Mouse (Mus musculus) liver, adult 2 months (tissue): ENCODE measurements around the gene Dgat2. TPM values are rescaled to one million over a fixed set of nuclear protein-coding genes. Genes with fewer than 3 reads are reported as not detected.

Experiments used
- DNase-seq: peaks from one replicate; pipeline ENCODE4 v3.0.0-alpha.2; 2011; ENCODE audit warnings: low read depth, low spot score; ENCODE audit errors: extremely low read depth
- H3K27ac ChIP-seq: fragments of 200-500 bp; replicated peaks from 2 replicates; pipeline ENCODE4 v1.5.1; 2012; ENCODE audit warnings: low read depth, mild to moderate bottlenecking, control low read depth, inconsistent platforms, low read length; ENCODE audit not compliant: insufficient read depth
- H3K27me3 ChIP-seq: fragments of 200-500 bp; 2 replicates; pipeline ENCODE4 v1.6.1; 2012; ENCODE audit warnings: mild to moderate bottlenecking, moderate library complexity, low read length, inconsistent platforms; ENCODE audit not compliant: control insufficient read depth, insufficient read depth
- H3K36me3 ChIP-seq: fragments of 200-500 bp; 2 replicates; pipeline ENCODE4 v1.6.1; 2012; ENCODE audit warnings: low read length, inconsistent platforms; ENCODE audit not compliant: control insufficient read depth, insufficient read depth
- H3K4me1 ChIP-seq: fragments of 200-500 bp; 2 replicates; pipeline ENCODE4 v1.6.1; 2011; ENCODE audit warnings: low read length; ENCODE audit not compliant: control insufficient read depth, insufficient read depth
- H3K4me3 ChIP-seq: fragments of 200-500 bp; 2 replicates; pipeline ENCODE4 v1.5.1; 2011; ENCODE audit warnings: low read depth, mild to moderate bottlenecking, control low read depth, low read length, moderate library complexity; ENCODE audit not compliant: insufficient read depth
- H3K79me2 ChIP-seq: fragments of 200-500 bp; 2 replicates; pipeline ENCODE4 v1.6.1; 2012; ENCODE audit warnings: inconsistent platforms, mild to moderate bottlenecking, low read length, moderate library complexity; ENCODE audit not compliant: control insufficient read depth, insufficient read depth
- H3K9ac ChIP-seq: fragments of 200-500 bp; 2 replicates; pipeline ENCODE4 v1.6.1; 2012; ENCODE audit warnings: low read depth, mild to moderate bottlenecking, control low read depth, inconsistent platforms, low read length
- CTCF ChIP-seq: fragments of 200-500 bp; IDR thresholded peaks from 2 replicates; pipeline ENCODE4 v1.5.1; 2011; ENCODE audit warnings: low read depth, low read length, control low read depth
- POLR2A ChIP-seq: fragments of 200-500 bp; IDR thresholded peaks from 2 replicates; pipeline ENCODE4 v1.6.1; 2011; ENCODE audit warnings: low read length, control low read depth; ENCODE audit not compliant: insufficient read depth; ENCODE audit errors: extremely low read depth
- WGBS: fragments of 180-500 bp; shearing (Covaris S2); methylation state at CpG from one replicate; pipeline ENCODE4 v1.1.7; 2018; 5-methylcytosine and 5-hydroxymethylcytosine counted together
- polyA plus RNA-seq: library from polyadenylated mRNA; depleted of rRNA; stranded (reverse); fragments of >200 nt; gene quantifications from 2 replicates; pipeline ENCODE4 v1.2.3, GENCODE M21; 2012
- total RNA-seq: library from RNA; depleted of rRNA; stranded (reverse); fragments of >200 nt; gene quantifications from 2 replicates; pipeline ENCODE4 v1.2.3, GENCODE M21; 2014

Dgat2 gene
- total and polyA plus RNA-seq, 2 experiments: 464 to 610 TPM

GRCm38 (mm10) chr7:99160995-99161394 is 21.5 kb downstream of the Dgat2 start:
- no peak overlapping the region for H3K4me3 ChIP-seq
- peak overlapping the region; percentile 96 for H3K27ac ChIP-seq
- DNase-seq: no peak
- peaks cover 81% of the 10 kb centered on the region for H3K4me1 ChIP-seq
- H3K9ac ChIP-seq: peak overlapping the region; percentile 67
- peaks cover 38% of the 10 kb centered on the region for H3K36me3 ChIP-seq
- TF ChIP-seq POLR2A (no peak), CTCF (no peak)
- no peaks in the 10 kb centered on the region for H3K27me3 ChIP-seq
- H3K79me2 ChIP-seq: no peaks in the 10 kb centered on the region
- 44% methylated on average over 7 of the region's 7 CpGs for WGBS

DNA sequence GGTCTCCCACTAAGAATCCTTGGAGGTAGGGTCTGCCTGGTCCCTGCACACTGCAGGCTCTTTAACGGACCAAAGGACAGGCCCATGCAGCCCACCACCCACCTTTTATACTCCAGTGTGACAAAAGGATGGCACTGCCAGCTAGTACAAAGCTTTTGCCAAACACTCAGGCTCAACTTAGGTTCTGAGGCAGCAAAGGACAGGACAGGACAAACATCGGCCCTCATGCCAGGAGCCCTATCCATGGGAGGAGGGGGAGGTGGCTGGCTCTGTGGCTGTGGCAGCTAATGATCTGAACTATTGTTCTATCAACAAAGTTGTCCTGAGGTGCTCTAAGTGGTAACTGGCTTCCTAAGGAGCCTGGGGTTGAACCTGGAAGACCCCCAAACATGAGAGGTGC is 23.1 kb downstream of the Dgat2 start:
- Histone ChIP-seq H3K4me1 (peaks cover 73% of the 10 kb centered on the region), H3K79me2 (no peaks in the 10 kb centered on the region), H3K9ac (peak overlapping the region; percentile 53), H3K27me3 (no peaks in the 10 kb centered on the region), H3K36me3 (peaks cover 30% of the 10 kb centered on the region), H3K4me3 (no peak overlapping the region), H3K27ac (peak overlapping the region; percentile 96)
- TF ChIP-seq CTCF (no peak), POLR2A (no peak)
- WGBS: 31% methylated on average over 2 of the region's 2 CpGs
- peak; percentile 86 for DNase-seq

- H3K4me1 ChIP-seq: peaks cover 68% of the 10 kb centered on the region
- peak overlapping the region; percentile 96 for H3K27ac ChIP-seq
- H3K4me3 ChIP-seq: no peak overlapping the region
- peak; percentile 46 for DNase-seq
- H3K79me2 ChIP-seq: no peaks in the 10 kb centered on the region
- no peaks in the 10 kb centered on the region for H3K27me3 ChIP-seq
- peaks cover 30% of the 10 kb centered on the region for H3K36me3 ChIP-seq
- 20% methylated on average over 5 of the region's 5 CpGs for WGBS
- peak overlapping the region; percentile 53 for H3K9ac ChIP-seq
- no peak for TF ChIP-seq POLR2A
- TF ChIP-seq CTCF: no peak
Observed at GRCm38 (mm10) chr7:99158904-99159303, 23.6 kb downstream of the Dgat2 start.

GRCm38 (mm10) chr7:99158011-99158410 is 24.5 kb downstream of the Dgat2 start:
- H3K9ac ChIP-seq: peak overlapping the region; percentile 23
- H3K36me3 ChIP-seq: peaks cover 31% of the 10 kb centered on the region
- WGBS: 50% methylated on average over 8 of the region's 8 CpGs
- peak overlapping the region; percentile 81 for H3K27ac ChIP-seq
- no peak overlapping the region for H3K4me3 ChIP-seq
- no peaks in the 10 kb centered on the region for H3K79me2 ChIP-seq
- DNase-seq: peak; percentile 44
- TF ChIP-seq POLR2A (no peak), CTCF (no peak)
- peaks cover 59% of the 10 kb centered on the region for H3K4me1 ChIP-seq
- H3K27me3 ChIP-seq: no peaks in the 10 kb centered on the region

- Histone ChIP-seq H3K27ac (peak overlapping the region; percentile 81), H3K36me3 (peaks cover 29% of the 10 kb centered on the region), H3K27me3 (no peaks in the 10 kb centered on the region), H3K4me1 (peaks cover 51% of the 10 kb centered on the region), H3K79me2 (no peaks in the 10 kb centered on the region), H3K4me3 (no peak overlapping the region), H3K9ac (peak overlapping the region; percentile 13)
- 56% methylated on average over 10 of the region's 10 CpGs for WGBS
- TF ChIP-seq POLR2A: no peak
- no peak for TF ChIP-seq CTCF
- DNase-seq: no peak
Observed at GRCm38 (mm10) chr7:99156737-99157136, 25.8 kb downstream of the Dgat2 start.
